Mouse (Mus musculus) erythroblast, embryonic 14.5 days (primary cell): Measurements from ENCODE around the gene Pla2g2d. TPM values are rescaled to one million over a fixed set of nuclear protein-coding genes. Genes with fewer than 3 reads are reported as not detected.

ENCODE experiments used
- H3K27me3 ChIP-seq: 2 replicates; pipeline ENCODE4 v1.6.1; 2012; ENCODE audit warnings: inconsistent platforms; ENCODE audit not compliant: control insufficient read depth
- H3K36me3 ChIP-seq: 2 replicates; pipeline ENCODE4 v1.6.1; 2012; ENCODE audit warnings: mild to moderate bottlenecking, inconsistent platforms; ENCODE audit not compliant: control insufficient read depth
- H3K4me1 ChIP-seq: 2 replicates; pipeline ENCODE4 v1.6.1; 2012; ENCODE audit warnings: inconsistent platforms; ENCODE audit not compliant: control insufficient read depth
- H3K4me3 ChIP-seq: replicated peaks from 2 replicates; pipeline ENCODE3; 2012; ENCODE audit warnings: moderate library complexity, mild to moderate bottlenecking, inconsistent platforms
- H3K9me3 ChIP-seq: 2 replicates; pipeline ENCODE4 v1.6.1; 2012; ENCODE audit warnings: low read length, inconsistent platforms, mixed read lengths; ENCODE audit not compliant: control insufficient read depth
- GATA1 ChIP-seq: IDR thresholded peaks from 2 replicates; pipeline ENCODE4 v1.6.1; 2012; ENCODE audit warnings: low read length, inconsistent platforms, mixed read lengths
- TAL1 ChIP-seq: IDR thresholded peaks from 3 replicates; pipeline ENCODE4 v1.6.1; 2012; ENCODE audit warnings: low read length, inconsistent platforms, mixed read lengths
- polyA plus RNA-seq: library from polyadenylated mRNA; stranded (reverse); fragments of >175 nt; gene quantifications from 2 replicates; pipeline ENCODE4 v1.2.3, GENCODE M21; 2012

Gene Pla2g2d
- polyA plus RNA-seq, 1 experiment, result not detected

- Histone ChIP-seq H3K9me3 (no peaks in the 10 kb centered on the region), H3K4me1 (no peaks in the 10 kb centered on the region), H3K27me3 (no peaks in the 10 kb centered on the region), H3K4me3 (no peak overlapping the region), H3K36me3 (no peaks in the 10 kb centered on the region)
- TF ChIP-seq GATA1, result no peak
- TF ChIP-seq TAL1, result no peak
Measured at GRCm38 (mm10) chr4:138772386-138772785, 3.1 kb upstream of the Pla2g2d start.

GRCm38 (mm10) chr4:138777417-138778407 lies 2.2 kb downstream of the Pla2g2d start:
- H3K27me3 ChIP-seq, result no peaks in the 10 kb centered on the region

GRCm38 (mm10) chr4:138780300-138780699 lies 4.8 kb downstream of the Pla2g2d start:
- H3K4me1 ChIP-seq, result no peaks in the 10 kb centered on the region
- H3K4me3 ChIP-seq, result no peak overlapping the region
- H3K9me3 ChIP-seq, result no peaks in the 10 kb centered on the region
- TF ChIP-seq TAL1 (no peak), GATA1 (no peak)
- H3K27me3 ChIP-seq, result no peaks in the 10 kb centered on the region
- H3K36me3 ChIP-seq, result no peaks in the 10 kb centered on the region

More at GRCm38 (mm10) chr4:138777417-138778407, 2.2 kb downstream of the Pla2g2d start:
- Histone ChIP-seq H3K9me3 (no peaks in the 10 kb centered on the region), H3K4me1 (no peaks in the 10 kb centered on the region), H3K36me3 (no peaks in the 10 kb centered on the region), H3K4me3 (no peak overlapping the region)
- TF ChIP-seq TAL1 (no peak), GATA1 (no peak)

- Histone ChIP-seq H3K36me3 (no peaks in the 10 kb centered on the region), H3K4me1 (no peaks in the 10 kb centered on the region), H3K27me3 (no peaks in the 10 kb centered on the region), H3K9me3 (no peaks in the 10 kb centered on the region), H3K4me3 (no peak overlapping the region)
- TF ChIP-seq TAL1 (no peak), GATA1 (no peak)
Measured at GRCm38 (mm10) chr4:138782098-138782497, 6.6 kb downstream of the Pla2g2d start.

GRCm38 (mm10) chr4:138785721-138786120 lies 10.2 kb downstream of the Pla2g2d start:
- no peaks in the 10 kb centered on the region for H3K4me1 ChIP-seq
- TF ChIP-seq GATA1 (no peak), TAL1 (no peak)
- H3K4me3 ChIP-seq, result no peak overlapping the region
- no peaks in the 10 kb centered on the region for H3K36me3 ChIP-seq
- H3K9me3 ChIP-seq, result no peaks in the 10 kb centered on the region
- no peaks in the 10 kb centered on the region for H3K27me3 ChIP-seq

GRCm38 (mm10) chr4:138786141-138786540 lies 10.6 kb downstream of the Pla2g2d start:
- Histone ChIP-seq H3K9me3 (no peaks in the 10 kb centered on the region), H3K27me3 (no peaks in the 10 kb centered on the region), H3K4me1 (no peaks in the 10 kb centered on the region), H3K4me3 (no peak overlapping the region), H3K36me3 (no peaks in the 10 kb centered on the region)
- TF ChIP-seq GATA1, result no peak
- no peak for TF ChIP-seq TAL1

GRCm38 (mm10) chr4:138788381-138788780 lies 12.8 kb downstream of the Pla2g2d start:
- Histone ChIP-seq H3K36me3 (no peaks in the 10 kb centered on the region), H3K4me3 (no peak overlapping the region), H3K4me1 (no peaks in the 10 kb centered on the region), H3K9me3 (no peaks in the 10 kb centered on the region), H3K27me3 (no peaks in the 10 kb centered on the region)
- no peak for TF ChIP-seq TAL1
- no peak for TF ChIP-seq GATA1

GRCm38 (mm10) chr4:138791452-138791851 lies 15.9 kb downstream of the Pla2g2d start:
- Histone ChIP-seq H3K9me3 (no peaks in the 10 kb centered on the region), H3K4me1 (no peaks in the 10 kb centered on the region), H3K27me3 (no peaks in the 10 kb centered on the region), H3K36me3 (no peaks in the 10 kb centered on the region), H3K4me3 (no peak overlapping the region)
- TF ChIP-seq GATA1, result no peak
- no peak for TF ChIP-seq TAL1

- Histone ChIP-seq H3K36me3 (no peaks in the 10 kb centered on the region), H3K27me3 (no peaks in the 10 kb centered on the region), H3K4me1 (no peaks in the 10 kb centered on the region), H3K4me3 (no peak overlapping the region), H3K9me3 (no peaks in the 10 kb centered on the region)
- TF ChIP-seq GATA1 (no peak), TAL1 (no peak)
Measured at GRCm38 (mm10) chr4:138792599-138792998, 17.1 kb downstream of the Pla2g2d start.

GRCm38 (mm10) chr4:138793276-138793675 lies 17.7 kb downstream of the Pla2g2d start:
- Histone ChIP-seq H3K9me3 (no peaks in the 10 kb centered on the region), H3K4me3 (no peak overlapping the region), H3K4me1 (no peaks in the 10 kb centered on the region), H3K36me3 (no peaks in the 10 kb centered on the region), H3K27me3 (no peaks in the 10 kb centered on the region)
- TF ChIP-seq GATA1 (no peak), TAL1 (no peak)
